Mouse (Mus musculus): Measurements from ENCODE around the gene Prss2. TPM values are rescaled to one million over a fixed set of nuclear protein-coding genes. Genes with fewer than 3 reads are reported as not detected.

Gene Prss2
- total RNA-seq, 1 experiment = not detected

GRCm38 (mm10) chr6:41548286-41548685, 26.7 kb downstream of the Prss2 start:
- Histone ChIP-seq H3K9me3 (ENCODE audit: control insufficient read depth, insufficient read depth, low read depth, low read length) (no peaks in the 10 kb centered on the region), H3K27ac (ENCODE audit: insufficient read depth, low read depth, low read length, poor library complexity, severe bottlenecking) (no peak overlapping the region), H3K4me3 (ENCODE audit: insufficient read depth in 1 of 2, low read depth in 1 of 2, low read length in 2 of 2, poor library complexity in 1 of 2, severe bottlenecking in 1 of 2) (no peak overlapping the region), H3K4me1 (ENCODE audit: control insufficient read depth in 2 of 2, insufficient read depth in 2 of 2, low read length in 2 of 2, poor library complexity in 1 of 2) (no peaks in the 10 kb centered on the region), H3K36me3 (ENCODE audit: control insufficient read depth, insufficient read depth, low read length, poor library complexity, severe bottlenecking) (no peaks in the 10 kb centered on the region), H3K9ac (ENCODE audit: insufficient read depth, low read depth, low read length, poor library complexity, severe bottlenecking) (no peak overlapping the region)
- TF ChIP-seq HCFC1 (IDR thresholded peaks at IDR 0.05; ENCODE audit: borderline replicate concordance, insufficient read depth, low read length) (no peak), ZC3H11A (IDR thresholded peaks at IDR 0.05; ENCODE audit: borderline replicate concordance, low read depth, low read length) (no peak), CHD2 (IDR thresholded peaks at IDR 0.05; ENCODE audit: low read depth, low read length) (no peak), MAFK (IDR thresholded peaks at IDR 0.05; ENCODE audit: insufficient read depth, low read depth, low read length) (no peak), ZNF384 (IDR thresholded peaks at IDR 0.05; ENCODE audit: low read depth, low read length) (no peak)
- in situ Hi-C loops (cut with MboI; ENCODE audit: low sequenced_read_pairs in 2 of 2, unreplicated experiment in 2 of 2) = loop anchor here in 1 of 2 experiments (25.0 kb wide), 1 partner anchor 436 kb away; no protein-coding TSS in a partner anchor
- DNase-seq (ENCODE audit: low read depth, low spot score) = no peak

DNA sequence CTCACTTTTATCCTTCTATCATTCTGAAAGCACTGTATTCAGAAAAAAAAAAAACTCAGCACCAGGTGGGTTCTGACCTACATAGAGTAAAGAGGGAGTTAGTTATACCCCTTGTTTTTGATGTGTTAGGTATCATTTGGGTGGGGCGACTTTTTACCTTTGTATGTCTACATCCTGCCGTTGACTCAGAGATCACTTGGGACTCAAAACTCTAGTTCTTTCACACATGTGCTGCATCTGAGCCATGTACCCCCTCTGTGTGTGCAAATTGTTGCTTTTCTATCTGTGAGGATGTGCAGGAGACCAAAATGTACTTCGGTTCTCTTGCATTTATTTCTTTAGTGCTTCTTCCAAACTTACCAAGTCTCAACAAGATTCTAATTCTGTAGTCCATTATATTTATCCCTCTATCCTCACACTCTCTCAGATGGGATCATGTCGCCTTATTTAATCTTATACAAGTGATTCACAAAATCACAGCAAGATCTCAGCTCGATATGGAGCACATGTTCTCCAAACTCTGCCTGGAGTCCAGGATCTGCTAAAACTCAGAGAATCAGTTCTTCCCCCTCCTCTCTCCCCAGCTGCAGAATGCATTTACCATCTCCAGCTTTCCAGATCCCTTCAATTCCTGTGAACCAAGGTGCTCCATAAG, 31.9 kb downstream of the Prss2 start:
- Histone ChIP-seq H3K4me1 (ENCODE audit: control insufficient read depth in 2 of 2, insufficient read depth in 2 of 2, low read length in 2 of 2, poor library complexity in 1 of 2) (peaks cover 5% of the 10 kb centered on the region in 2 experiments; a peak in 3 of 4 replicates), H3K9me3 (ENCODE audit: control insufficient read depth, insufficient read depth, low read depth, low read length) (no peaks in the 10 kb centered on the region), H3K27ac (ENCODE audit: insufficient read depth, low read depth, low read length, poor library complexity, severe bottlenecking) (no peak overlapping the region), H3K9ac (ENCODE audit: insufficient read depth, low read depth, low read length, poor library complexity, severe bottlenecking) (no peak overlapping the region), H3K36me3 (ENCODE audit: control insufficient read depth, insufficient read depth, low read length, poor library complexity, severe bottlenecking) (no peaks in the 10 kb centered on the region), H3K4me3 (ENCODE audit: insufficient read depth in 1 of 2, low read depth in 1 of 2, low read length in 2 of 2, poor library complexity in 1 of 2, severe bottlenecking in 1 of 2) (no peak overlapping the region)
- TF ChIP-seq ZNF384 (IDR thresholded peaks at IDR 0.05; ENCODE audit: low read depth, low read length) (no peak), ZC3H11A (IDR thresholded peaks at IDR 0.05; ENCODE audit: borderline replicate concordance, low read depth, low read length) (no peak), HCFC1 (IDR thresholded peaks at IDR 0.05; ENCODE audit: borderline replicate concordance, insufficient read depth, low read length) (no peak), CHD2 (IDR thresholded peaks at IDR 0.05; ENCODE audit: low read depth, low read length) (no peak), MAFK (IDR thresholded peaks at IDR 0.05; ENCODE audit: insufficient read depth, low read depth, low read length) (no peak)
- in situ Hi-C loops (cut with MboI; ENCODE audit: low sequenced_read_pairs in 2 of 2, unreplicated experiment in 2 of 2) = no loop called here
- DNase-seq (ENCODE audit: low read depth, low spot score) = no peak

GRCm38 (mm10) chr6:41554295-41555169, 32.9 kb downstream of the Prss2 start:
- no peak overlapping the region for H3K9ac ChIP-seq (ENCODE audit: insufficient read depth, low read depth, low read length, poor library complexity, severe bottlenecking)
- in situ Hi-C loops (cut with MboI; ENCODE audit: low sequenced_read_pairs in 2 of 2, unreplicated experiment in 2 of 2) = no loop called here
- TF ChIP-seq ZC3H11A (IDR thresholded peaks at IDR 0.05; ENCODE audit: borderline replicate concordance, low read depth, low read length) = no peak
- TF ChIP-seq ZNF384 (IDR thresholded peaks at IDR 0.05; ENCODE audit: low read depth, low read length) = no peak
- no peaks in the 10 kb centered on the region for H3K9me3 ChIP-seq (ENCODE audit: control insufficient read depth, insufficient read depth, low read depth, low read length)
- H3K4me1 ChIP-seq (ENCODE audit: control insufficient read depth in 2 of 2, insufficient read depth in 2 of 2, low read length in 2 of 2, poor library complexity in 1 of 2) = peaks cover 5% of the 10 kb centered on the region in 2 experiments; a peak in 3 of 4 replicates
- no peak overlapping the region for H3K27ac ChIP-seq (ENCODE audit: insufficient read depth, low read depth, low read length, poor library complexity, severe bottlenecking)
- no peak overlapping the region for H3K4me3 ChIP-seq (ENCODE audit: insufficient read depth in 1 of 2, low read depth in 1 of 2, low read length in 2 of 2, poor library complexity in 1 of 2, severe bottlenecking in 1 of 2)
- no peak for DNase-seq (ENCODE audit: low read depth, low spot score)
- no peaks in the 10 kb centered on the region for H3K36me3 ChIP-seq (ENCODE audit: control insufficient read depth, insufficient read depth, low read length, poor library complexity, severe bottlenecking)

DNA sequence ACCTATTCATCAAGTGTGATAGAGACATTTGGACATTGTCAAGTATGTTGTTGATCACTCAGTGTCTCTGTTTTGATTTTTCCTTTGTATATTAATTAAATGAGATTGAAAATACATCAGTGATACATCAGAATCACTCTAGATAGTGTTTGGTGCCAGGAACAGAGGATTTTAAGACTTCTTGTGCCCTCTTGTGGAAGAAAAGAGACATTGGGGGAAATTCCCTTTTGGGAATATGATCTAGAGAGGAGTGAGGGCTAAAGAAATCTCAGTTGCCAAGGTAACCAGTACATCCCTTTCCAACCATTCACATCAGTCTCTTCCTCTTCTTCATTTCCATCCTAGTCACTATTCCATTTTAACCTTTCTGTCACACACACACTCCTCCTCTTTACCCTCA, 34.8 kb downstream of the Prss2 start:
- Histone ChIP-seq H3K9ac (ENCODE audit: insufficient read depth, low read depth, low read length, poor library complexity, severe bottlenecking) (no peak overlapping the region), H3K36me3 (ENCODE audit: control insufficient read depth, insufficient read depth, low read length, poor library complexity, severe bottlenecking) (no peaks in the 10 kb centered on the region), H3K4me1 (ENCODE audit: control insufficient read depth in 2 of 2, insufficient read depth in 2 of 2, low read length in 2 of 2, poor library complexity in 1 of 2) (peaks cover 5% of the 10 kb centered on the region in 2 experiments; a peak in 3 of 4 replicates), H3K9me3 (ENCODE audit: control insufficient read depth, insufficient read depth, low read depth, low read length) (no peaks in the 10 kb centered on the region), H3K4me3 (ENCODE audit: insufficient read depth in 1 of 2, low read depth in 1 of 2, low read length in 2 of 2, poor library complexity in 1 of 2, severe bottlenecking in 1 of 2) (no peak overlapping the region), H3K27ac (ENCODE audit: insufficient read depth, low read depth, low read length, poor library complexity, severe bottlenecking) (no peak overlapping the region)
- no peak for TF ChIP-seq ZC3H11A (IDR thresholded peaks at IDR 0.05; ENCODE audit: borderline replicate concordance, low read depth, low read length)
- no peak for TF ChIP-seq MAFK (IDR thresholded peaks at IDR 0.05; ENCODE audit: insufficient read depth, low read depth, low read length)
- no peak for TF ChIP-seq CHD2 (IDR thresholded peaks at IDR 0.05; ENCODE audit: low read depth, low read length)
- no peak for TF ChIP-seq ZNF384 (IDR thresholded peaks at IDR 0.05; ENCODE audit: low read depth, low read length)
- no peak for TF ChIP-seq HCFC1 (IDR thresholded peaks at IDR 0.05; ENCODE audit: borderline replicate concordance, insufficient read depth, low read length)
- no peak for DNase-seq (ENCODE audit: low read depth, low spot score)
- in situ Hi-C loops (cut with MboI; ENCODE audit: low sequenced_read_pairs in 2 of 2, unreplicated experiment in 2 of 2) = no loop called here
